Mouse (Mus musculus): Measurements from ENCODE around the gene Josd1.
"Not testable (repeated sequence)": the region's sequence is repeated elsewhere in the genome, so short reads cannot be mapped to it uniquely, and the experiment has no call there.

The Josd1 gene

GRCm38 (mm10) chr15:79692334-79692733 is 4.6 kb upstream of the Josd1 start:
- DNase-seq (ENCODE audit: low spot score): no peak

DNA sequence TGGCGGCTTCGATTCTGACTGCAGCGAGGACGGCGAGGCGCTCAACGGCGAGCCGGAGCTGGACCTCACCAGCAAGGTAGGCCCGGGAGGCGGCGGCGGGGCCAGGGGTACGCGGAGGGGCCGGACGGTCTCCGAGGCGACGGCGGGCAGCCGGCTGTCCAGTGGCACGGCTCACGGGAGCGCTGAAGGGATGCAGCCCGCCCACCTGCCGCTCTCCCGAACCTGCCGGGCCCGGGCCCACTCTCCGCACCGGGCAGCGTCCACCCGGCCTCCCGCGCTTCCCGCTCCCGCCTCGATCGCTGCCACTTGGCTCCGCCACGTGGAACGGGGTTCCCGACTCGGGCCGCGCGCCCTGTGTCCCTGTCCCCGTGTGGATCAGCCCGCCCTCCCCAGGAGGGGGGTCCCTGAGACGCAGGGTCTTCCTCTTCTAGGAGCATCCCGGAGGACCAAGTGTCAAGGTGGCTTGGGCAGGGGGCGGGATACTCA is 3.3 kb upstream of the Josd1 start:
- DNase-seq (ENCODE audit: low spot score): no peak

DNA sequence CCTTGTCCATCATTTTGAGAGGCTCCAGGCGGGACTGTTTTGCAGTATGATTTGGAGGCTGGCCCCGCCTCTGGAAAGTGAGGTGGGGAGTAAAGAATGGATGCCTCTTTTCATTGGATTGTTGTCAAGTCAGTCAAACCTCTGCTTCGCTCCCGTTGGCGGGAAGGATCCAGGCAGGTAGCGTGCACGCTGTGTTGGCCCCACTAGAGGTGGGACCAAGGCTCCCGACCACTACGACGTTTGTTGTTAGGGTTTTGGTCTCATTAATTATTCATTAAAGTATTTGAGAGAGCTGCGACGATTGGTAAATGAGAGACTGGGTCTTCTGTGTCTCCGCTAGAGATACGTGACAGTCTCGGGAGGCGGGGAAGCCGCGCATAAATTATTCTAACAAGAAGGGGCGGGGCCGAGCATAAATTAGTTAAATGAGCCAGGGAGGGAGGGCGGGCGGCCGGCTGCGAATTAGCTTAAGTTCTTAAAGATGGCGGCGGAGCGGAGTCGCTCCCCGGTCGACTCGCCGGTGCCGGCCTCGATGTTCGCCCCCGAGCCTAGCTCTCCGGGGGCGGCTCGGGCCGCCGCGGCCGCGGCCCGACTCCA is 2.8 kb upstream of the Josd1 start, which contains the start of gene Gtpbp1:
TSS of gene Gtpbp1 (plus strand) at position 420 of the 597 bp plus-strand sequence.
- peak; percentile 100 for DNase-seq (ENCODE audit: low spot score)

- DNase-seq (ENCODE audit: low spot score): no peak
Measured at GRCm38 (mm10) chr15:79689662-79690425, 2.1 kb upstream of the Josd1 start.

DNA sequence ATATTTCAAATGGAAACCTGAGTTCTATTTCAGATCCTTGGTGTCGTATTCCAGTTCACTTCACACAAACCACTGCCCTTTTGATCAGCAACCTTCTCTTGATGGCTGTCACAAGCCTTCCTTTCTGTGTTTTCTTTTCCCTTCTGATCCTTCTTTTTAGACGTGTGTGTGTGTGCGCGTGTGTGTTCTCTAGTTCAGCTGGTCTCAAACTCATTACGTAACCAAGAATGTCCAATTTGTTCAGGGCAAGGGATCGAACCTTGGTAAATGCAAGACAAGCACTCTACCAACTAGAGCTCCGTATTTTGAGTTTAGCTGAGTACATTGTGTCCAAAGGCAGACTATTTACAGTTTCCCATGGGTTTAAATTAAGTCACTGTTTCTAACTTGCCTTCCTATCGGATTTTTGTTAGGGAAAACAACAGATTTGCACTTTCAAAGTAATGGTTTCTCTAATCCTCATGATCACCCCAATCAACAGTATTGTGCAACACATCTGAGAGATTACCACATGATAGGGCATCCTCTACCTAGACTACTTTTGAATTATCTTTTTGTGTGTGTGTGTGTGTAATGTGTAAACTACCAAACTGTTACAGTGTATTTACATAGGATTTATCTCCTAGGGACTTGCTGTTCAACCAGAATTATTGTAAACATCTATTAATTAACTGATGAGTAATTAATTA is 693 bp upstream of the Josd1 start:
- DNase-seq (ENCODE audit: low spot score): no peak

GRCm38 (mm10) chr15:79687175-79687574 is 544 bp downstream of the Josd1 start:
- no peak for DNase-seq (ENCODE audit: low spot score)

- no peak for DNase-seq (ENCODE audit: low spot score)
Measured at GRCm38 (mm10) chr15:79686046-79686869, 1.5 kb downstream of the Josd1 start.

GRCm38 (mm10) chr15:79685141-79685641 is 2.5 kb downstream of the Josd1 start:
- DNase-seq (ENCODE audit: low spot score): no peak

DNA sequence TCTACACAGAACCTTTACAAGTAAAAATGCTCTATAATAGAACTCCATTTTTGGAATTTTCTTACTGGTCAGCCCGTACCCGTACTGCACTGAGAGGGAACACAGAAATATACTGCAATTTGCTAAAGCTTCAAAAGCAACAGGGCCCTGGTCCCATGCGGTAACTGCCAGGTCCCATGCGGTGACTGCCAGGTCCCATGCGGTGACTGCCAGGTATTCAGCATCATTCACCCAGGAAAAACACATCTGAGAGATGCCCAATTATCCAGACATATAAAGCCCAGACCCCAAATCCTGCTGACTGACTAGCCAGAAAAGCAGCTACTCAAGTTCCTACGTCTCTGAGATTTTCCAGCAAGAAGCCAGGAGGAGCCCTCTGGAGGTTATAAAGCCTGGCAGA is 3.1 kb downstream of the Josd1 start:
- DNase-seq (ENCODE audit: low spot score): no peak

- no peak for DNase-seq (ENCODE audit: low spot score)
Measured at GRCm38 (mm10) chr15:79683707-79684465, 3.8 kb downstream of the Josd1 start.

DNA sequence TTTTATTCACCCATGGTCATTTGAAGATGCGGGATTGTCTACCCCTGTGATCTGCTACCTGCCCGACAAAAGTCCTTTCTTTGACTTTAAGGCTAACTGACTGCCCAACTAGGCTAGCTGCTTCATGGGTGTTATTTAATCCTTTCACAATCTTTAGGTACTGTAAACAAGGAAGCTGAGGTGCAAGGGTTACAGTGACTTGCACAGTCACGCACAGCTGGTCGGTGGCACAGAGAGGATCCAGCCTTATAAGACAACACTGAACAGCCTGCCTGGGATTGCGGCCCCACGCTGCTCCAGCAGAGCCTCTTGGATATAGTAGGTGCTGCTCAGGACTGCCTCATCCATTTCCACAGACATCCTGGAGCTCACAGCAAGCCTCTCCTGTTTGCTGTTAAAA is 4.6 kb downstream of the Josd1 start:
- DNase-seq (ENCODE audit: low spot score): no peak

DNA sequence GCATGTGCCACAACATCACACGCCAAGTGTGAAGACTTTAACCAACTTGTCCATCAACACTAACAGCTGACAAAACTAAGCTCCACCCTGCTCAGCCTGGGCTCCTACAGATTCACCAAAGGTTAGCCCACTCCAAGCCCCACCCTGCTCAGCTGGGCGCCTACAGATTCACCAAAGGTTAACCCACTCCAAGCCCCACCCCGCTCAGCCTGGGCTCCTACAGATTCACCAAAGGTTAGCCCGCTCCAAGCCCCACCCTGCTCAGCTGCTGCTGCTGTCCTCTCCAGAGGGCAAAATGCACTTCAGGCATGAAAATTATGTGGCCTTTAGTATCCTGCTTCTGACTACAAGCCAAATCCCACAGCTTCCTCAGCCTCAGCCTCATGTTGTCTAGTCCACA is 5.7 kb downstream of the Josd1 start:
- DNase-seq (ENCODE audit: low spot score): no peak

GRCm38 (mm10) chr15:79677936-79678335 is 9.8 kb downstream of the Josd1 start:
- no peak for DNase-seq (ENCODE audit: low spot score)

- not testable (repeated sequence) for DNase-seq (ENCODE audit: low spot score)
Measured at GRCm38 (mm10) chr15:79671828-79672348, 15.8 kb downstream of the Josd1 start.

DNA sequence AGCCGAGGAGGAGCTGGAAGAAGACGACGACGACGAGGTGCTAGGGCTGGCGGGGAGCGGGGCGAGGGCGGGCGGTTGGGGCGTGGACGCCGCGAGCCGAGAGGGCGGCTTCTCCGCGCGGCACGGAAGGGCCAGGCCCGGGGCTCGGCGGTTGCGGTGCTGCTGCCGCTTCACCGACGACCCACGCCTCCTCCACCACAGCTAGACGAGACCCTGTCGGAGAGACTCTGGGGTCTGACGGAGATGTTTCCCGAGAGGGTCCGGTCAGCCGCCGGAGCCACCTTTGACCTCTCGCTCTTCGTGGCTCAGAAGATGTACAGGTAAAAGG is 16.8 kb downstream of the Josd1 start:
- no peak for DNase-seq (ENCODE audit: low spot score)

- DNase-seq (ENCODE audit: low spot score): peak; percentile 84
Measured at GRCm38 (mm10) chr15:79670249-79670971, 17.3 kb downstream of the Josd1 start, which contains the start of gene Tomm22. Tomm22 (plus strand) TSS chr15:79670861.

DNA sequence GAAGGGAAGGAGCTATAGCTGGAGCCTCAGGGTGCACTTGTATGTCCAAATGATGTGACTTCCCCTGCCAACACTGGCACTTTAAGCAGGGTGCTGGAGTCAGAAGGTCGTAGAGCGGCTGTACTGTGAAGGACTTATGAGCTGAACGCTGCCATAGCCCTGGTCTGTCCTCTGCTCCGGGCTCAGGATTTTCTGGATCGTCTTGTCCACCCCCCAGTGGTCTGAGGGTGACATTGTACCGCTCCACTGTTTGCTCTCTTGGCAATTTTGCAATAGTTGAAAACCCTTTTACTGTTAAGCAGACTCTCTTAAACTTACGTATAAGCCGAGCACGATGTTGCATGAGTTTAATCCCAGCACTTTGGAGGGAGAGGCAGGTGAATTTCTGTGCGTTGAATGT is 18.5 kb downstream of the Josd1 start:
- DNase-seq (ENCODE audit: low spot score): no peak

DNA sequence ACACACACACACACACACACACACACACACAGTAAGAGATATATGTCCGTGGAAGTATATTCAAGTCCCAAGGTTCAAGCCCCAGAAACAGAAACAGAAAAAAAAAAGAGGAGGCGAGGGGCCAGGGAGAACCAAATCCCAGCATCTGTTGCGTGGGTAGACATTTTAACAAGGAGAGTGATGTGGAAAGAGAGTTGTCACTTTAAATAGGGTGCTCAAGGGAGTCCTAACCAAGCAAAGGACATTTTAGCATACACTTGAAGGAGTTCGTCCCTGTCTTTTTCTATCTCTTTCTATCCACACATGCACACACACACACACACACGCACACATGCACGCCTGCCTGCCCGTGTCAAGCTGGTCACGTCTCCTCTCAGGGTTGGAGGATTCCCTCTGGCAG is 23.1 kb downstream of the Josd1 start:
- no peak for DNase-seq (ENCODE audit: low spot score)

GRCm38 (mm10) chr15:79661852-79662251 is 25.9 kb downstream of the Josd1 start:
- peak; percentile 60 for DNase-seq (ENCODE audit: low spot score)
